In the genomic region with DNA sequence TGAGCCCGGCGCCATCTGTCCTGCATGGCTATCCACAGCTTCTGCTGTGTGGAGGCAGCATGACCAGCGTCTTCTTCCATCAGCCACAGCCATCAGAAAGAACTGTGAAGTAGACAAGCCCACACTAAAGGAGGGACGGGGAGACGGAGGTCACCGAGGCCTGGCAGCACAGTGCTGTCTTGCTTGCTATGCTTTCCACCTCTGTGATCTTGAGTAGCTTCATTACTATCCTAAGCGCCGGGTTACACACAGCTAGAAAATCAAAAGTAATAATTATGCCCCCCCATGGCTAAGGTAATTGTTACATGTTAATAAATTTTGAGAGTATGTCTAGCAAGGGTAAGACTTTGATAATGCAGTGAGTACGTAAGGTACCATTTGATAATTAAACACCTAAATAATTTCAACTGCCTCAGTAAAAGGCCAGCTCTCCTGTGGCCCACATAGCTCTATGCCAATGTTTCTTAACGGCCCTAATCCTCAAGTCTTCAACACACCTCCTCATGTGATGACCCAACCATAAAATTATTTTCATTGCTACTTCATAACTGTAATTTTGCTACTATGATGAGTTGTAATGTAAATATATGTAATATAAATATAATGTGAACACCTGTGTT, we compare ENCODE assay signal across 25 mouse cellular contexts.
DNase-seq lines count a peak whose midpoint lies in the region; ATAC-seq and TF ChIP-seq lines count a peak whose summit lies in the region.
"Had no signal": no experiment of that assay in that cellular context is flagged by ENCODE, and none has a peak within 500 bp of the region (broad histone marks: within the 10 kb centered on the region; RNA-seq: fewer than 3 reads in every experiment).

No protein-coding gene starts in this region.

- no peaks in the 10 kb centered on the region for H3K27me3 ChIP-seq in hindbrain, embryonic 12.5 days
- no peaks in the 10 kb centered on the region for H3K27me3 ChIP-seq in hindbrain, embryonic 11.5 days (ENCODE audit: control insufficient read depth, insufficient read depth, low read length)
- no peaks in the 10 kb centered on the region for H3K27me3 ChIP-seq in embryonic facial prominence, embryonic 10.5 days (replicated peaks; ENCODE audit: low read depth, poor library complexity, severe bottlenecking)
- no peaks in the 10 kb centered on the region for H3K27me3 ChIP-seq in hindbrain, embryonic 13.5 days
- no peaks in the 10 kb centered on the region for H3K27me3 ChIP-seq in limb, embryonic 10.5 days (ENCODE audit: low read depth, poor library complexity, severe bottlenecking)
- H3K27me3 ChIP-seq: embryonic facial prominence, embryonic 12.5 days; embryonic facial prominence, embryonic 15.5 days; forebrain, embryonic 13.5 days; heart, embryonic 13.5 days had no signal

- no peak for TF ChIP-seq CTCF in left cerebral cortex, adult 2 months (IDR thresholded peaks at IDR 0.05)

- H3K4me1 ChIP-seq in hindbrain, embryonic 12.5 days = 0 out of 2 replicates have a peak, but pooled peaks cover 9% of the 10 kb centered on the region
- H3K4me1 ChIP-seq in hindbrain, embryonic 11.5 days (replicated peaks; ENCODE audit: control insufficient read depth, insufficient read depth, low read length) = no peaks in the 10 kb centered on the region
- peaks cover 12% of the 10 kb centered on the region for H3K4me1 ChIP-seq in embryonic facial prominence, embryonic 10.5 days
- peaks cover 14% of the 10 kb centered on the region for H3K4me1 ChIP-seq in hindbrain, embryonic 13.5 days (replicated peaks)
- H3K4me1 ChIP-seq in limb, embryonic 10.5 days = peaks cover 10% of the 10 kb centered on the region; the same call in 1 of the 2 replicates
- H3K4me1 ChIP-seq: embryonic facial prominence, embryonic 12.5 days; embryonic facial prominence, embryonic 15.5 days; heart, embryonic 10.5 days; heart, embryonic 13.5 days had no signal

- no peak for DNase-seq in hindbrain, embryonic 11.5 days (ENCODE audit: low spot score)
- DNase-seq in embryonic facial prominence, embryonic 10.5 days (ENCODE audit: low spot score) = no peak
- no peak for DNase-seq in limb, embryonic 10.5 days (ENCODE audit: low spot score)
- no peak for DNase-seq in urinary bladder, postnatal 14 days (ENCODE audit: low spot score)
- DNase-seq in cerebellum, adult 8-10 months = no peak
- no peak for DNase-seq in left cerebral cortex, adult 2 months (ENCODE audit: extremely low spot score in 1 of 2, low spot score in 2 of 2)
- DNase-seq: adrenal gland, adult 8-10 months; adrenal gland, postnatal 25 days; cerebellum, adult 11-12 months; cerebellum, adult 9-10 months; cerebellum, postnatal 14 days; gastrocnemius, postnatal 10 days; gastrocnemius, postnatal 36 days; heart, adult 2 months; heart, postnatal 14 days; heart, postnatal 4 days had no signal

- H3K9ac ChIP-seq in hindbrain, embryonic 12.5 days = no peak overlapping the region
- no peak overlapping the region for H3K9ac ChIP-seq in hindbrain, embryonic 11.5 days (ENCODE audit: low read depth, low read length)
- H3K9ac ChIP-seq in hindbrain, embryonic 13.5 days = no peak overlapping the region
- H3K9ac ChIP-seq: embryonic facial prominence, embryonic 12.5 days; embryonic facial prominence, embryonic 15.5 days; forebrain, embryonic 13.5 days; heart, embryonic 13.5 days had no signal

- H3K36me3 ChIP-seq in hindbrain, embryonic 12.5 days = no peaks in the 10 kb centered on the region
- H3K36me3 ChIP-seq in hindbrain, embryonic 11.5 days (ENCODE audit: control insufficient read depth, insufficient read depth, low read length) = no peaks in the 10 kb centered on the region
- H3K36me3 ChIP-seq in embryonic facial prominence, embryonic 10.5 days (replicated peaks) = no peaks in the 10 kb centered on the region
- no peaks in the 10 kb centered on the region for H3K36me3 ChIP-seq in hindbrain, embryonic 13.5 days
- H3K36me3 ChIP-seq in limb, embryonic 10.5 days = no peaks in the 10 kb centered on the region
- H3K36me3 ChIP-seq: embryonic facial prominence, embryonic 12.5 days; embryonic facial prominence, embryonic 15.5 days; heart, embryonic 10.5 days; heart, embryonic 13.5 days had no signal

- no peak for ATAC-seq in hindbrain, embryonic 12.5 days (ENCODE audit: low FRiP score)
- no peak for ATAC-seq in hindbrain, embryonic 11.5 days (ENCODE audit: low FRiP score)
- ATAC-seq in hindbrain, embryonic 13.5 days (ENCODE audit: low FRiP score) = no peak
- ATAC-seq: CD4-positive, CD25-positive, alpha-beta regulatory T cell, adult 4 months; forebrain, embryonic 13.5 days; forebrain, embryonic 16.5 days had no signal

- WGBS in hindbrain, embryonic 12.5 days = 92% methylated on average over 10 of the region's 10 CpGs
- WGBS in hindbrain, embryonic 11.5 days = 91% methylated on average over 10 of the region's 10 CpGs
- 91% methylated on average over 10 of the region's 10 CpGs for WGBS in embryonic facial prominence, embryonic 10.5 days
- 86% methylated on average over 10 of the region's 10 CpGs for WGBS in hindbrain, embryonic 13.5 days
- 93% methylated on average over 10 of the region's 10 CpGs for WGBS in limb, embryonic 10.5 days

- intact Hi-C loops in left cerebral cortex, adult 2 months (cut with DNase I) = no loop called here

- H3K4me2 ChIP-seq in hindbrain, embryonic 12.5 days (replicated peaks) = no peak overlapping the region
- H3K4me2 ChIP-seq in hindbrain, embryonic 11.5 days (replicated peaks; ENCODE audit: low read depth, low read length) = no peak overlapping the region
- H3K4me2 ChIP-seq in hindbrain, embryonic 13.5 days = no peak overlapping the region
- H3K4me2 ChIP-seq: embryonic facial prominence, embryonic 12.5 days; embryonic facial prominence, embryonic 15.5 days; forebrain, embryonic 13.5 days; heart, embryonic 13.5 days had no signal

- H3K4me3 ChIP-seq in hindbrain, embryonic 12.5 days = no peak overlapping the region
- no peak overlapping the region for H3K4me3 ChIP-seq in hindbrain, embryonic 11.5 days (ENCODE audit: low read depth, low read length)
- no peak overlapping the region for H3K4me3 ChIP-seq in embryonic facial prominence, embryonic 10.5 days
- H3K4me3 ChIP-seq in hindbrain, embryonic 13.5 days = no peak overlapping the region
- no peak overlapping the region for H3K4me3 ChIP-seq in limb, embryonic 10.5 days
- no peak overlapping the region for H3K4me3 ChIP-seq in left cerebral cortex, adult 2 months
- H3K4me3 ChIP-seq: embryonic facial prominence, embryonic 12.5 days; embryonic facial prominence, embryonic 15.5 days; forebrain, embryonic 13.5 days; heart, adult 2 months; heart, embryonic 10.5 days; heart, embryonic 13.5 days had no signal

- H3K9me3 ChIP-seq in hindbrain, embryonic 12.5 days (replicated peaks) = no peaks in the 10 kb centered on the region
- no peaks in the 10 kb centered on the region for H3K9me3 ChIP-seq in hindbrain, embryonic 11.5 days (ENCODE audit: control insufficient read depth, low read length)
- H3K9me3 ChIP-seq in embryonic facial prominence, embryonic 10.5 days = no peaks in the 10 kb centered on the region
- H3K9me3 ChIP-seq in hindbrain, embryonic 13.5 days = no peaks in the 10 kb centered on the region
- H3K9me3 ChIP-seq in limb, embryonic 10.5 days (replicated peaks) = no peaks in the 10 kb centered on the region
- H3K9me3 ChIP-seq: embryonic facial prominence, embryonic 12.5 days; embryonic facial prominence, embryonic 15.5 days; forebrain, embryonic 13.5 days; heart, embryonic 10.5 days; heart, embryonic 13.5 days had no signal

- H3K27ac ChIP-seq in hindbrain, embryonic 12.5 days = peak overlapping the region; percentile 3; the same call in 1 of the 2 replicates
- H3K27ac ChIP-seq in hindbrain, embryonic 11.5 days (ENCODE audit: low read depth, low read length) = no peak overlapping the region
- H3K27ac ChIP-seq in embryonic facial prominence, embryonic 10.5 days (replicated peaks) = 0 out of 2 replicates have a peak overlapping the region, but pooled peaks have one; percentile 1
- peak overlapping the region; percentile 52 for H3K27ac ChIP-seq in hindbrain, embryonic 13.5 days
- peak overlapping the region; percentile 32; the same call in 1 of the 2 replicates for H3K27ac ChIP-seq in limb, embryonic 10.5 days
- no peak overlapping the region for H3K27ac ChIP-seq in left cerebral cortex, adult 2 months
- H3K27ac ChIP-seq: embryonic facial prominence, embryonic 12.5 days; embryonic facial prominence, embryonic 15.5 days; forebrain, embryonic 13.5 days; heart, adult 2 months; heart, embryonic 10.5 days; heart, embryonic 13.5 days had no signal

Comparison
In these comparisons a context has a peak if more than half of its experiments do, and no peak if none do; other contexts are left out.
1. H3K27ac ChIP-seq: peak in hindbrain, embryonic 12.5 days (single experiment), embryonic facial prominence, embryonic 10.5 days (single experiment), hindbrain, embryonic 13.5 days (single experiment) and limb, embryonic 10.5 days (single experiment); none in hindbrain, embryonic 11.5 days (single experiment) and left cerebral cortex, adult 2 months (single experiment).